Comparison of ENCODE assay signal across 13 mouse cellular contexts in the genomic region with DNA sequence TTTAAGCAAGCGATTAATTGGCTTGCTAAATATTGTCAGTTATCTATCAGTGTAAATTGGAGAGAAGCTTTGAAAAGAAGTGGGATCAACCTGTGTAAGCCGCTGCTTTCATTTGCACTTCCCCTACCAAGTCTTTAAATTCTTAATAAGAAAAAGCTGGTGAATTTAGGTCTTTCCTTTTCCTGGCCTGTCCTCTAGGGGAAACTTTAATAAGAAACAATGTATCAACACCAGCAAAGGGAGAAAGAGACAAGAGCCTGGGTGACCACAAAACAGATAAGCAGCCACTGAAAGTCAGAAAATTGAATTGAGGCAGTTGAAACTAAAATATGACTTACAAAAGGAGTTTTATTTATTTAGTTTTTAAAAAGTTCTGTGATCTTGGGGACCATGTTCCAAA. TPM values are rescaled to one million over a fixed set of nuclear protein-coding genes. Genes with fewer than 3 reads are reported as not detected.
"Had no signal": no experiment of that assay in that cellular context is flagged by ENCODE, and none has a peak within 500 bp of the region (broad histone marks: within the 10 kb centered on the region; RNA-seq: fewer than 3 reads in every experiment).

No protein-coding gene starts in this region.

- H3K9ac ChIP-seq: limb, embryonic 13.5 days; liver, embryonic 14.5 days had no signal

- H3K9me3 ChIP-seq: limb, embryonic 13.5 days had no signal

- H3K4me2 ChIP-seq: limb, embryonic 13.5 days had no signal

- DNase-seq: kidney, adult 8-10 months; kidney, postnatal 36 days; left cerebral cortex, postnatal 4 days; lung, adult 18-20 months; right cerebral cortex, adult 18-20 months; right cerebral cortex, postnatal 25 days; thymus, adult 18-20 months; thymus, postnatal 14 days had no signal

- H3K27ac ChIP-seq: limb, embryonic 13.5 days; liver, embryonic 14.5 days had no signal

- H3K36me3 ChIP-seq: limb, embryonic 13.5 days had no signal

- H3K4me3 ChIP-seq: limb, embryonic 13.5 days had no signal

RNA-seq across cellular contexts. Expression of a gene that starts 4.9 kb away (rescaled TPM):
- total RNA-seq: megakaryocyte-erythroid progenitor cell, adult 5-6 weeks; monocyte, adult 5-6 weeks had no signal
- polyA plus RNA-seq: small intestine, adult 2 months had no signal
